Mouse (Mus musculus) heart, adult 2 months (tissue): ENCODE results near the gene Eea1. TPM values are rescaled to one million over a fixed set of nuclear protein-coding genes. Genes with fewer than 3 reads are reported as not detected.
"Not testable (repeated sequence)": the region's sequence is repeated elsewhere in the genome, so short reads cannot be mapped to it uniquely, and the experiment has no call there.

Experiments
- DNase-seq, 2 experiments: peaks; one replicate each; pipeline ENCODE4 v3.0.0; 2021
- H3K27ac ChIP-seq: fragments of 200-600 bp; 2 replicates; pipeline ENCODE4 v1.8.1; 2022
- H3K27me3 ChIP-seq: fragments of 200-500 bp; 2 replicates; pipeline ENCODE4 v1.6.1; 2012; ENCODE audit warnings: mild to moderate bottlenecking, low read length, inconsistent platforms, mixed read lengths; ENCODE audit not compliant: control insufficient read depth, insufficient read depth
- H3K36me3 ChIP-seq: fragments of 200-500 bp; 2 replicates; pipeline ENCODE4 v1.6.1; 2012; ENCODE audit warnings: low read length, inconsistent platforms; ENCODE audit not compliant: control insufficient read depth, insufficient read depth
- H3K4me1 ChIP-seq: fragments of 200-500 bp; 2 replicates; pipeline ENCODE4 v1.6.1; 2011; ENCODE audit warnings: low read length; ENCODE audit not compliant: control insufficient read depth, insufficient read depth
- H3K4me3 ChIP-seq: fragments of 200-600 bp; 2 replicates; pipeline ENCODE4 v1.8.1; 2022
- H3K79me2 ChIP-seq: fragments of 200-500 bp; replicated peaks from 2 replicates; pipeline ENCODE4 v1.6.1; 2012; ENCODE audit warnings: mild to moderate bottlenecking, inconsistent platforms, low read length, moderate library complexity, mixed read lengths; ENCODE audit not compliant: control insufficient read depth, insufficient read depth
- H3K9ac ChIP-seq: fragments of 200-500 bp; 2 replicates; pipeline ENCODE4 v1.6.1; 2012; ENCODE audit warnings: low read depth, mild to moderate bottlenecking, control low read depth, inconsistent platforms, low read length, mixed read lengths
- CTCF ChIP-seq: fragments of 200-600 bp; IDR thresholded peaks from 2 replicates; pipeline ENCODE4 v1.8.1; 2022; ENCODE audit warnings: antibody characterized with exemption, mild to moderate bottlenecking, moderate library complexity
- EP300 ChIP-seq: fragments of 200-500 bp; IDR thresholded peaks from 2 replicates; pipeline ENCODE4 v1.6.1; 2011; ENCODE audit warnings: low read depth, low read length, control low read depth; ENCODE audit not compliant: insufficient read depth
- POLR2A ChIP-seq: fragments of 200-500 bp; IDR thresholded peaks from 2 replicates; pipeline ENCODE4 v1.6.1; 2011; ENCODE audit warnings: mild to moderate bottlenecking, low read depth, low read length, control low read depth; ENCODE audit not compliant: insufficient read depth
- WGBS: fragments of 180-500 bp; shearing (Covaris S2); methylation state at CpG from one replicate; pipeline ENCODE4 v1.1.7; 2018; 5-methylcytosine and 5-hydroxymethylcytosine counted together
- intact Hi-C: fragments of 180-260 bp; cut with DNase I; formaldehyde crosslinking; loops from one replicate; pipeline ENCODE4 v1.15.1; 2025
- polyA plus RNA-seq: library from polyadenylated mRNA; depleted of rRNA; stranded (reverse); fragments of >200 nt; gene quantifications from 2 replicates; pipeline ENCODE4 v1.2.3, GENCODE M21; 2012
- total RNA-seq, 2 experiments: library from RNA; stranded (reverse); gene quantifications; 2 replicates each; pipeline ENCODE4 v1.2.3; 2021

Gene Eea1
- total and polyA plus RNA-seq, 3 experiments: 3.1 to 30.9 (median 30.3) TPM

- Histone ChIP-seq H3K27ac (no peak overlapping the region), H3K27me3 (no peaks in the 10 kb centered on the region), H3K4me1 (no peaks in the 10 kb centered on the region), H3K4me3 (no peak overlapping the region), H3K36me3 (no peaks in the 10 kb centered on the region), H3K9ac (no peak overlapping the region), H3K79me2 (no peaks in the 10 kb centered on the region)
- intact Hi-C loops: no loop called here
- WGBS: 45% methylated on average over 3 of the region's 3 CpGs
- no peak for DNase-seq
- TF ChIP-seq CTCF (no peak), POLR2A (no peak), EP300 (no peak)
Measured at GRCm38 (mm10) chr10:95918716-95919115, 21.7 kb upstream of the Eea1 start.

GRCm38 (mm10) chr10:95923263-95924217 is 16.9 kb upstream of the Eea1 start:
- no peak for TF ChIP-seq CTCF
- TF ChIP-seq EP300: no peak
- TF ChIP-seq POLR2A: no peak
- Histone ChIP-seq H3K9ac (no peak overlapping the region), H3K36me3 (no peaks in the 10 kb centered on the region), H3K79me2 (no peaks in the 10 kb centered on the region), H3K4me1 (no peaks in the 10 kb centered on the region), H3K4me3 (no peak overlapping the region), H3K27ac (no peak overlapping the region), H3K27me3 (no peaks in the 10 kb centered on the region)
- intact Hi-C loops: no loop called here
- no peak for DNase-seq
- WGBS: 68% methylated on average over 6 of the region's 6 CpGs

- not testable (repeated sequence) for DNase-seq, H3K27me3 ChIP-seq
- 91% methylated on average over 13 of the region's 13 CpGs for WGBS
Measured at GRCm38 (mm10) chr10:95933631-95934030, 6.8 kb upstream of the Eea1 start.

GRCm38 (mm10) chr10:95940901-95941767 is 684 bp downstream of the Eea1 start:
- WGBS: 2% methylated on average over 65 of the region's 69 CpGs
- TF ChIP-seq POLR2A (no peak), CTCF (no peak)

More at GRCm38 (mm10) chr10:95933631-95934030, 6.8 kb upstream of the Eea1 start:
- H3K79me2 ChIP-seq, H3K4me1 ChIP-seq, H3K36me3 ChIP-seq, intact Hi-C loops, H3K4me3 ChIP-seq, H3K9ac ChIP-seq, H3K27ac ChIP-seq: not testable (repeated sequence)

GRCm38 (mm10) chr10:95941768-95942425 is 1.4 kb downstream of the Eea1 start:
- intact Hi-C loops: no loop called here
- DNase-seq: no peak
- H3K27me3 ChIP-seq: no peaks in the 10 kb centered on the region
- no peak for TF ChIP-seq CTCF
- no peak for TF ChIP-seq POLR2A
- no peak for TF ChIP-seq EP300
- peaks cover 10% of the 10 kb centered on the region for H3K36me3 ChIP-seq
- H3K4me1 ChIP-seq: peaks cover 6% of the 10 kb centered on the region
- H3K27ac ChIP-seq: no peak overlapping the region; the same call in 1 of the 2 replicates
- H3K79me2 ChIP-seq: peaks cover 4% of the 10 kb centered on the region; the same call in 1 of the 2 replicates
- peak overlapping the region; percentile 84 for H3K4me3 ChIP-seq
- WGBS: 44% methylated on average over 6 of the region's 6 CpGs
- H3K9ac ChIP-seq: no peak overlapping the region; the same call in 1 of the 2 replicates

More at GRCm38 (mm10) chr10:95940901-95941767, 684 bp downstream of the Eea1 start:
- intact Hi-C loops: no loop called here
- H3K27me3 ChIP-seq: no peaks in the 10 kb centered on the region
- H3K9ac ChIP-seq: peak overlapping the region; percentile 93
- peaks cover 6% of the 10 kb centered on the region for H3K4me1 ChIP-seq
- no peak for DNase-seq
- H3K27ac ChIP-seq: peak overlapping the region; percentile 95
- H3K4me3 ChIP-seq: peak overlapping the region; percentile 84
- H3K79me2 ChIP-seq: peaks cover 4% of the 10 kb centered on the region; the same call in 1 of the 2 replicates
- H3K36me3 ChIP-seq: peaks cover 10% of the 10 kb centered on the region
